Mouse (Mus musculus): Measurements from ENCODE around the gene Gm16223.

The Gm16223 gene

DNA sequence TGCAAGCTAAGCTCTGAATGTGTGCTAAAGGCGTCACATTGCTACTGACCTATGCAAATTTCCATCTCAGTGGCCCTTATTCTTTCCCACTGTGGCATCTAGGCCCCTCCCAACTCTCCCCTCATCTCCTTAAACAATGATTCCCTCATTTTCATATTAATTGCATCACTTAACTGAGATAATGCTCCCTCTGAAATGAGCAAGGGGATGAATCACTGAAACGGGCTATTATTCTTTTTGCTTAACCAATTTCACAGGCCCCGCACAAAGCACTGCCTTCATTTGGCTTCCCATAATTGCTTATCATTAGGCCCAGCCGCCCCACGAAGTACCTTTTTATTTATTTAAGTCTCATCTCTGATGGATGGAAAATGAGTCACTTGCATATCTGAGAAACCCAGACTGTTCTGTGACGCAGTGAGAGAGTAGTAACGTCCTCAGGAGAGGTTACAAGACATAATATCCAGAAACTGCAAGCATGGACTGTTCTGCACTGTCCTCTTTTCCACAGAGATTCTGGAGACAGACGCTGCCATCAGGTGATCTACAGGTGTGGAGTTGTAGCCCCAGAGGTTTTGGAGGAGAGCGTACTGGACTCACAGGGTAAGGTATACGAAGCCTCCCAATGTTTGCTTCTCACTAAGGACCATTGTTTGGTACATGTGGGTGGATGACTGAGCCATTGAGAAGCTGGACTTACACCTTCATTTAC, at the start of gene Gm16223:
Gene Gm16223, plus strand, starts transcription at position 485 of the 712 bp plus-strand sequence.
- DNase-seq (ENCODE audit: low spot score) = no peak

DNA sequence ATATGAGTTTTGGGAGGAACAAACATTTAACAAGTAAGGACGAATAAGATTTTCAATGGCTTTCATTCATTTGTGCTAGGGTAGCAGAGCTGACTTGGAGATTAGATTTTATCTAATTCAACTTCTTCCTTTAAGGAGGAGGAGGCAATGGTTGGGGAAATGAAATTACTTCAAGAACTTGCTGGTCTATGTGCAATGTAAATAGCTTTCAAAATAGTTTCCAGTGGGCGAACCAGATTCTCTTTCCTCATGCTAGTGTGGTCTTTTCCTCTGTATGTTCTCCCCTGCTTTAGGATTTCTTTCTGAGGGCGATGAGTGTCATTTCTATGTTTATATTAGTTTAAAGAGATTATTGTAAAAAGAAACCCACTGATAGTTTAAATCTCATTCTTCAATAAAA, 45.7 kb upstream of the Gm16223 start:
- DNase-seq (ENCODE audit: low spot score) = no peak

DNA sequence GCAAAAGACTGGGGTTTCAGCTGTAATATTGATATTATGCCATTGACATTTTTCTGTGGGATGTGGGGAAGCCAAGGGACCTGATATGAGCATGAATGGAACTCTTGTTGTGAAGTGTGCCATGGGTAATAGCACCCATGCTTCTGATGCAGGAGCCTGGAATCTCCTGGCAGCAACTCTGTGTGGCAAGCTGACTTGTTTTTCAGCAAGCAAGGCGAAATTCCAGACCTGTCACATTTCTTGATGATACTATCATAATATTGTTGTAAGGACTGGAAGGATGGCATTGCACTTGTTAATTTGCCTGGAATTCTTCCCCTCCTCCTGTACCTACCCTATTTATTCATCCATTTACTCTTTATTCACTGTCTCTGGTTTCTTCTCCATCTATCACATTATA, 44.2 kb upstream of the Gm16223 start:
- no peak for DNase-seq (ENCODE audit: low spot score)

DNA sequence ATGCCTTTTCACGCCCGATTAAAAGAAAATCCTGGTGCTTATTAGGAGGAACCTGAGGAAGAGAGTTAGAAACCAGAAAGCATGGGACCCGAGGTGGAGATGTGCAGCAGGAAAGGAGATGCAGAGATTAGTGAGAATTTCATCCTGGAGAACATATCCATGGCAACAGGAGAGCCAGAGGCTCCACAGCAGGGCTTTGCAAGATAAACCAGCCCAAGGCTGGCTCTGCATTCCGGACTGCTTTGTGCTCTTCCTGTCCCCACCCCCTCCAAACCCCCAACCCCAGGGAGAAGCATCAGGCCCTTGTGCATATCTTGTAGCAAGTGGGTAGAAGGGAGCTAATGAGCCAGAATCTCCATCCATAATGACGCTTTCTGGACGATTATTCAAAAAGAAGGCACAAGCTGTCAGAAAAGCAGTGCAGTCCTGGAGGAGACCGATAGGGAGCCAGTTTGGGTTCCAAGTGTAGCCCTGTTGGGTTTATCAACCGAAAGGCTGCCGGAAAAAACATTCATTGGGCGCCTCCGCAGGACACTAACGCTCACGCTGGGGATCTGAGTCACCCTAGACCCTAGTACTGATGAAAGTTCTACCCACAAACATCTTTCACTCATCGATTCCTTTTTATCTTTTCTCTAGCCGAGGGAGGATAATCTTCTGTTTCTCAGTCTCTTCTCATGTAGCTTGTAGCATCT, 31.2 kb upstream of the Gm16223 start:
- no peak for DNase-seq (ENCODE audit: low spot score)

DNA sequence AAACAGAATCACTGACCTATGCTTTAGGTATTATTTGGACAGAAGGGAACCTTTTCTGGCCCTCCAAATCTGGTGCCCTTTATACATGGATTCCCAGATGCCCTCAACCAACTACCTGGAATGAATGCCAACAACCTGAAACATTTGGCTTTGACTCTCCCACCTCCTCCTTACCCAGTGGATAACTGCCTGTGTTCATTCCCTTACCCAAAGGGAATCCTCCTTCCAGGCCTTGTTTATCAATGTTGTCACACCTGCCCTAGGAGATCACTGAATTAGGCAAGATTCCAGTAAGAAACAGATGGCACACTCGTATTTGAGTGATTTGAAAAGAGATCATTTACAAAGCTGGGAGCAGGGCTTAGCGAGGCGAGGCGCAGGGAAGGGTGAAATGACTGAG, 13.1 kb upstream of the Gm16223 start:
- DNase-seq (ENCODE audit: low spot score) = no peak

DNA sequence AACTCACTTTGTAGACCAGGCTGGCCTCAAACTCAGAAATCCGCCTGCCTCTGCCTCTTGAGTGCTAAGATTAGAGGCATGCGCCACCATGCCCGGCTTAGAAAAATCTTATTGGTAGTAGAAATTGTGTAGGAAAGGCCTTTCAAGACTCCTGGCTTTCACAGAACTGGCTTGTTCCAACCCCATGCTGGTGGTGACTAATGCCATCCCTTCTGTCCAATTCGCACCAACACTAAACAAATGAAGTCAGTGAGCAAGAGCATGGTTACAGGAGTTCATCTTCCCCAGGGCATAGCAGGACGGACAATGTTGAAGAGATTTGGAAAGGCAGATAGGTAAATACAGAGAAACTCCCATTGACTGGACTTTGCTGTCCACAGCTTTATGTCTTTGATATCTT, 12.6 kb upstream of the Gm16223 start:
- DNase-seq (ENCODE audit: low spot score) = no peak

DNA sequence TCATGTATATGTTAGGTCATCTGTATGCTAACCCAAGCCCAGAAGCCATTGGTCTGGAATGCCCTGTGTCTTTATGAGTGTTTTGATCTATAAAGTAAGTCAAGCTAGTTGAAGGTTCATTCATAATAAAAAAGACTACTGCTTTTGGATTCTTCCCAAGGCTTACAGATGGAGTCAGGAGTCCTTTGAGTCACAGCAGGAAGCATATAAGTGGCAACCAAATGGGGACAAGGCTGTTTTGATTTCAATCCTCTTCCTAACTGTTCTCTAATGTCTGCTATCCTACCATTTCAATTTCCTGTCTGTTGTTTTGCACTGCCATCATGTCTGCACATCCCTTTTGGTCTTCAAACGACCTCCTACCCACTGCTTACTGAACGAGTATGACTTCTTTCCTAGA, 2.7 kb upstream of the Gm16223 start:
- no peak for DNase-seq (ENCODE audit: low spot score)

DNA sequence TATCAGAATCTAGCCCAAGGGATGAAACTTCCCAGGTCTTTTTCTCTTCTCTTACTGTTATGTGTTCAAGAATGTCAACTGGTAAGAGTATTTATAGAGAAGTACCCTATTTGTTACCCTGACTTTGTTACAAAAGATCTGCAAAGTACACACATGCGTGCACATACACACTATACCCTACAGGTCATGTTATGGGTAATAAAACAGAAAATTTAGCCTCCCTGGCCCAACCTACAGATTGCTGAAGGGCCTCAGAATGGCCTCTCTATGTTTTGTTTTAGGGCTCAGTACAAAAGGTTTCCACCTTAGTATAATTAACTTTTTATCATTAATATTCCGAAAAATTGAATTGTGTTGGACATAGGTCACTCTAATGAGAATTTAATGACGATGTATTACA, 685 bp upstream of the Gm16223 start:
- DNase-seq (ENCODE audit: low spot score) = no peak

DNA sequence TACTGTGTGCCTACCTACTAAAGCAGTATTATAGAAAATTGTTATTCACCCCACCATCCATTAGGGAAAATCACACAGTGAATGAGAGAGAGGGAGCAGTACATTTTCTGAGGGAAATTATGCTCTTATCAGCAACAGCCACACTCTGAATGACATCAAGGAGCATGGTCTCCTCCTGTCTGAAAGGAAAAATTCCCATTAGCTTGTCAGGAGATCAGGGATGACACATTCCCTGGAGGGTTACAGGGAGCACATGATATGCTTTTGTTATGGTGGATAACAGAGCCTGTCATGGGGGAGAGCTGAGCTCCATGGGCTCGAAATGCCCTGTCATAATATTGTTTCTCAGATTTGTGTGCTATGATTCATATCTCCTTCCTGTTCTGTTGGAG, 424 bp downstream of the Gm16223 start:
- DNase-seq (ENCODE audit: low spot score) = no peak

DNA sequence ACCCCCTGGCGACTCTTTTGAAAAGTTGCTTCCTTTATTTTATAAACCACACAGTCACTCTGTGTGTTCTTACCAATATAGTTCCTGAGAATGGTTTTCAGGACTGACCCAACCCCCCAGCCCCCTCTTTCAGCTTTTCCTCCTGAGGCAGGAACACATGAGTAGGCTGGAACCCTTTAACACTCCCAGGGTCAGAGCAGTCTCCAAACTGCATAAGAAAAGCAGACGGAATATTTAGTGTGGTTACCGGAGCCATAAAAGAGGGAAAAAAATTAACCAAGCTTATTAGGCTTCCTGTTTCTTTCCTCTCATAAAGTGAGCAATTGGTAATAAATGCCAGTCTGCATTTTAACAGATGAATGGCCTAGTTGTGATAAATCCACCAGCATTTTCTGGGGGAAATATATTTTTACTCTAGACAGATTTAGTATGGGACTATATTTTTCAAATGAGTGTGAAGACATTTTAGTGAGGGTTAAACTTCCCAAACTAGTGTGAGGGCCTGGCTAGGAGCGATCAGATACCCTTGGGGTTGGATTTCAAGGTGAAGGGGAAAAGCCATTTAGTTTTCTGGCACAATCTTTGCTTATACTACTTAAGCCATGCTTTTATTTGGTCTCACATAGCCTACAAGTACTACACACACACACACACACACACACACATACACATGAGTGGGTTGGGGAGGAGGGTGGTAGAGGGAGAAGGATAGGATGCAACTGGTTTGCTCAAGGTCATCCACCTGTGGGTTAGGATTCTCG, 49.0 kb downstream of the Gm16223 start:
- DNase-seq (ENCODE audit: low spot score) = no peak

DNA sequence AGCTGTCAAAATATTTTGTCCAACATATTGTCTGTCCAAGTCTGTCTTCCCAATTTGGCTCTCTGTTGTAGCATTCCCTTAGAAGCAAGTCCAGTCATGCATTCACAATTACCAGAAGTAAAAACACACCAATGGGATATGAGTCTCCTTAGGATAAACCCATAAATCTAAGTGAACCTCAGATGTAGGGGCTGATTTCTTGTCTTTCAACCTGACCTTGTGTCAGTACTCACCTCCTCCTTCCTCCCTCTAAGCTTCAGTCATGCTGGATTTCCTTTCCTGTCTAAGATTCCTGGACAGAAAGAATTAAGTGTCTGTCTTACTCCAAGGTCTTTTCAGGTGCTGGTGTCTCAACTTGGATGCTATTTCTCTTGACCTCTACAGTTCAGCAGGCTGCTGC, 57.8 kb downstream of the Gm16223 start:
- DNase-seq (ENCODE audit: low spot score) = no peak

DNA sequence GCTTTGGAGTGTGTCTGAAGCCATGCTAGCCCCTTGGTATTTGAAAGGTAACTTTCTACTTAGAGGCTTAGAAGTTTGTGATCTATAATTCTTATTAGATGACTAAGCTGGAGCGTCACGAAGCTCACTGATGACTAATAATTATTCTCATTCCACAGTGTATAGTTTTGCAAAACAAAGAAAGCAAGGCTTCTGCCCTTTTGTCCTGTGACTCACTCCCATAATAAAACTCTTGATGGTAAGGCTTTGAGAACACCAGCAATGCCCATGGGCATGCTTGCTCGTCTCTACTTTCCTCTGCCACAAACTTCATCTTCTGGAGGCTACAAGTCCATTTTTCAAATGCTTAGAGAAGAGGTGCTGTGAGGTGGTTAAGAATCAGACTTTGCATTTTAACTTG, 87.9 kb downstream of the Gm16223 start:
- no peak for DNase-seq (ENCODE audit: low spot score)

DNA sequence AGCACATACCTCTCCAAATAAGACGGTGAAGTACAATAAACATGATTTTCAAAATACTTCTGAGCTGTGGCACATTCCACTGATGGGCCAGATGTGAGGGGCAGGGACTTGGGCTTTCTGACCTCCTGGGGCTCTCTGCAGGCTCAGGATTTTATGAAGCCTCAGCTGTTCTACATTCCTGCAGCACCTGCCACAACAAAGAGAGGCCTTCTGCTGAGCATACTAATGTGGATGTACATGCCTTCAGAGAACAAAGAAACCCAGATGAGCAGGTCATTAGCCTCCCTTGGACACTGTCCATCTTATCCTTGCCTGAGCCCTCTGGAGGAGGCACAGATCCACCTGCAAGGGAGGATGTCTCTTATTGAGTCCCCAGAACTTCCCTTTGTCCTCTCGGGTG, 97.0 kb downstream of the Gm16223 start:
- no peak for DNase-seq (ENCODE audit: low spot score)

DNA sequence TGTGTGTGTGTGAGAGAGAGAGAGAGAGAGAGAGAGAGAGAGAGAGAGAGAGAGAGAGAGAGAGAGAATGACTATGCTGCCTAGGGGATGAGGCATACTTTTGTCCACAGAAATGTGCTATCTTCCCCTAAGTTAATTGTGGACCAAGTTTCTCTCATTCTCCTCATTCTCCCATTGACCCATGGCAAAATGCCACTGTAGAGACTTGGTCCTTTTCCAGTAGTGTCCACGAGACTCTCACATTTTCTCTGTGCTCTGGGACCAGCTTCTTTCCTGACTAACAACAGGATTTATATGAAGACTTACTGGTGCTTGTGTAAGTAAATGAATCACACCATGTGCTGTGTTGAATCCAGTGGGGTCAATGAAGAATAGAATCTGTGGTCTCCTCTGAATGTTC, 98.6 kb downstream of the Gm16223 start:
- DNase-seq (ENCODE audit: low spot score) = no peak

DNA sequence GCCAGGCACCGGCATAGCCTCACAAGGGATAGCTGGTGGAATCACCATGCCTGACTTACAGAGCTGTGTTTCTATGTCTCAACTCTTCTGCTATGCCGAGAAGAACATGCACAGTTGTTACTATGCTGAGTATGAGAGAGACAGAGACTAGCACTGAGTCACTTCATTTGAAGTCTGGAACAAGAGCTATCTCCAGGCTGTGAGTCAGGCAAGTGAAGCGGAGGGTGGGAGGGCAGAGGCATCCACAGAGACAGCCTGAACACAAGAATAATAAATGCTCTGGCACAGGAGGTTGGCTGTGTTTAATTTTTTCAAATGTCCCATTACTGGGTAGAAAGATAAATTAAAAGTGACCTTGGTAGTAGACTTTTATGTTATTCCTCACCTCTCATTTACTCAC, 100.3 kb downstream of the Gm16223 start:
- DNase-seq (ENCODE audit: low spot score) = no peak

DNA sequence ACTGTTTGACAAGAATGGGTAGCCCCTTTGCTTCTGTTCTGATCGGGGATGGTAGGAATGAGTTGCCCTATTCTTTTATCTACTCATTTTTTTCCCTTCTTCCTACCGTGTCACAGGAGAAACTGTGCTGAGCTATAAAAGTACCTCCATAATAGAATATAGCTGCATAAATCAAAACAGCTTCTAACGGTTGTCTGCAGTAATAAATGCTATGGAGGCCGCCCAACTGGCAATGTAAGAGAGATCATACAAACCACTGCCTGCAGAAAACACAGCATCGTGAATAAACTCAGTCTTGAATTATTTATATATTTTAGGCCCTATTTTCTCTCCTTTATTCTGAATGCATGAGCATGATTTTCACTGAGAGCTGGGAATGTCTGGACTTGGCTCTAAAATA, 101.0 kb downstream of the Gm16223 start:
- DNase-seq (ENCODE audit: low spot score) = no peak

DNA sequence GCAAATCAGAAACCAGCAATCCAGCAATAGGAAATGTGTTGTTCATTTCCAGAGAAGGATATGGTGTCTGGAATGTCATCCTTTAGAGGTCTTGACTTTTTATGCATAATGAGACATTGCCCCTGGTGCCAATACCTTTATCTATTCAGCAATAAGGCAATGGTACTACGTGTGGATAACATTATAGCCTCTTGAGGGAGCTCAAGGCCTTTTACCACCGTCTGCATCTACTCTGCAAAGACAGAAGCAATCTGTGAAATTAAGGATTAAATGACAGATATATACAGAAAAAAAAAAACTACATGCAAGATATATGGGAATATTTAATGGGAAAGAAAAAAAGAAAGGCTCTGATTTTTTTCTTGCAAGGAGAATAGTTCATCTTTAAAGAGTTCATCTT, 106.3 kb downstream of the Gm16223 start:
- no peak for DNase-seq (ENCODE audit: low spot score)

DNA sequence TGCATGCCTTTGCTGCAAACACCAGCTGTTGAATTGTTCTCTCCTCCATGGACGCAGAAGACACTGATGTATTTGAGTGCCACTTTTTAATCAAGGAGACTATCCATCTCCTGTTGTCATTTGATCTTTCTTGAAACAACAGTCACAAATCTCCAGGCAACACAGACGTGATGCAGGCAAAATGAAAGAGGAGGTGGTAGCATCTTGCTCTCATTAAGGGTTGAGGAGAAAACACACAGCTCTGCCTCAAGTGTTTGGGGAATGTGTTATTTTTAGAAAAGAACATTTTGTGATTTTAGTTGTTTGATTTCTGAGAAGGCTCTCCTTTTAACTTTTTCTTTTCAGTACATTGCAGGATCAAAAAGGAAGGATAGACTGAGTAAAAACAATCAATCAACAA, 107.7 kb downstream of the Gm16223 start:
- DNase-seq (ENCODE audit: low spot score) = no peak

DNA sequence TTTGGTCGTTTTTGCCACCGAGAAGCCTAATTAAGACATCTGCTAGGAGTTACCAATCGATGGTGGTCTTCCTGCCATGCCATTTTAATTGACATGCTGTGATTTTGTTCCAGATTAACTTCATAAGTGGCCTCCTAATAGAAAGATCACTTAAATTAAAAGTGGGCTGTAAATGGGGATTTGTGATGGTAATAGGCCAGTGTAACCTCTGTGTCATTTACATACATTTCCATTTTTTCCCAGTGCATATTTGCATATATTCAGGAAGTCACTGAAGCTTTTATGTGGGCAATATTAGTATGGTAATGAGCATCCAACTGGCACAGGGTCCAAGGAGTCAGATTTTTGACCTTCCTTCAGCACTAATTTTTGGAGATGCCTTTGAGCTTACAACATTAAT, 130.7 kb downstream of the Gm16223 start:
- DNase-seq (ENCODE audit: low spot score) = no peak

DNA sequence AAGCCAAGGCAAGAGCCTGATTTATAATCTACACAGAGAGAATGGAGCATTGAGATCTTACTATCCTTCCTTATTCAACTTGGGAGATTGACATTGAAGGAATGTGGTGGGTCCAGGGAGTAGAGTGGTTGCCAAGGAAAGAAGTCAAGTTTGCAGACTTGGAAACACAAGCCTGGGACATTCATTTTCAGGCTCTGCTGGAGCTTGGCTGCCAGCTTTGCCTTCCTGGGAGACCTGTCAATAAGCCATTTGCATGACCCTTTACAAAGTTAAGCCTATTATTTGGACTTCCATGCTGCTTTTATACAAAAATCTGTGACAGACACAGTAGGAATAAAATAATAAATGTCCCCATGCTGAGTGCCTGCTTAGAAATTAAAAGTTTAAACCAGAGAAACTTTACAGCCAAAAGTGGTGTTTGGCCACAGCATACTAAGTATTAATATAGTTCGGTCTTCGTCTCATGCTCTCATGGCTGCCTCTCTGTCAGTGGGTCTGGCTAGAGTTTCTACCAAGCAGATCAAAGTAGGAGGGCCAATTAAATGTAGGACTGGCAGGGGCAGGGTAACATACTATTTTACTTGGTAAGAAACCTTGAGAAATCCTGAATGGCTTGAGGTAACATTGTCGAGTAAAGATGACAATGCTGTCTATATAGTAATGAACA, 139.8 kb downstream of the Gm16223 start:
- no peak for DNase-seq (ENCODE audit: low spot score)

DNA sequence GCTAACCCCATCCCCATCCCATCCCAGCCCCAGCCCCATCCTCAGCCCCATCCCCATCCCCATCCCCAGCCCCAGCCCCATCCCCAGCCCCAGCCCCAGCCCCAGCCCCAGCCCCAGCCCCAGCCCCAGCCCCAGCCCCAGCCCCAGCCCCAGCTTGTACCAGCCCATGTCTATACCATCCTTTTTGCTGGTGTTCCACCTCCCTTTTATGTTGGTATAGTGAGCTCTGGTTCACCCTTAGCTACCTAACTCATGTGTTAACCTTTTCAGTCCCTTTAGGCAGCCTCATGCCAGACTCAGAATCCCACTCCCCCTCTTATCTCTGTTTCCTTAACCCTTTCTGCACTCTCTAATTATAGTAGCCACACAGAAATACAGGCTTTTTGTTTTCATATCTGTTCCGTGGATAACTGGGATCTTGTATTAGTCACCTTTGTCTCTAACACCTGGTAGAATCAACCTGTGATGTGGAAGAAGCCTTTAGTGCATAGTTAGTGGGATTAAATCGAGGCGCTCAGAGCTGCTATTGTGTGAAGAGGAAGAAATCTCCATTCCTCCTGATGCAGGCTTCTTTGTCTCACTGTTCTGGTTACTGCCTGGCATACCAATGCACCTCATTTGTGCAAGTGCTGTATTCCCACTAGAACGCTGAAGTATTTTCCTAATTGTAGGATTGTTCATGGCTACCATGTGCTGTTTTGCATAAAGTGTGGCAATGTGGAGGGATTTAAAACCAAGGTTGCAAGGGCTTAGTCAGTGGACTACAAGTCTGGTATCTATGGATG, 144.0 kb downstream of the Gm16223 start:
- no peak for DNase-seq (ENCODE audit: low spot score)

DNA sequence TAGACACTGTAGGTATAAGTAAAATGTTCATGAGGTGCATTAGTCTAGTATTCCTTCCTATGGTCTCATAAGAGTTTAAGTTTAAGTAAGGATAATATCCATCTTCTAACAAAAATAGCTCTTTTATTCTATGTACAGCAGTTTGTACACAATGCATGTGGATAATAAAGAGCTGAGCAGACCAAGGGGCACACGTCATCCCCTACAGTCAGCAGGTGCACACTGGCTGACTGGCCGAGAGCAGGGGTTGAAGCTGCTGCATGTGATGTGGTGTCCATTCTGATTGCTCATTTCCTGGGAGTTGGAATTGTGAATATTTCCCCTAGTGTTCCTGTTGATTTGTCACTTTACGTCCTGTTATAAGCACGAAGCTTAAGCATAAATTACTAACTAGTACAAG, 144.6 kb downstream of the Gm16223 start:
- DNase-seq (ENCODE audit: low spot score) = no peak
